Mouse (Mus musculus) liver, postnatal 0 days (tissue): ENCODE measurements around the gene Scgb3a1.

ENCODE experiments used
- CTCF ChIP-seq: sonication (generic); IDR thresholded peaks from 2 replicates; pipeline ENCODE4 v1.5.1; 2016; ENCODE audit warnings: antibody characterized with exemption, low read depth
- EP300 ChIP-seq: IDR thresholded peaks from 2 replicates; pipeline ENCODE4 v1.6.1; 2016; ENCODE audit warnings: antibody characterized with exemption, low read depth, mild to moderate bottlenecking

GRCm38 (mm10) chr11:49658791-49659469 is 4.5 kb upstream of the Scgb3a1 start:
- TF ChIP-seq CTCF (no peak), EP300 (no peak)
